Mouse (Mus musculus) heart, embryonic 13.5 days (tissue): ENCODE results near the gene Syt5. TPM values are rescaled to one million over a fixed set of nuclear protein-coding genes. Genes with fewer than 3 reads are reported as not detected.
"Not testable (repeated sequence)": the region's sequence is repeated elsewhere in the genome, so short reads cannot be mapped to it uniquely, and the experiment has no call there.

Experiments used
- ATAC-seq: fragments of 200-750 bp; cut with Nextera tagmentation; 2 replicates; pipeline ENCODE4 v1.8.0; 2017; ENCODE audit warnings: moderate TSS enrichment; ENCODE audit not compliant: insufficient number of reproducible peaks, low FRiP score, low TSS enrichment; ENCODE audit errors: extremely low read depth
- H3K27ac ChIP-seq: fragments of 300-500 bp; sonication (generic); replicated peaks from 2 replicates; pipeline ENCODE4 v1.5.1; 2015; ENCODE audit warnings: moderate library complexity, mild to moderate bottlenecking, inconsistent platforms
- H3K27me3 ChIP-seq: fragments of 300-500 bp; sonication (generic); replicated peaks from 2 replicates; pipeline ENCODE4 v1.6.1; 2015; ENCODE audit warnings: mild to moderate bottlenecking, inconsistent platforms
- H3K36me3 ChIP-seq: fragments of 300-500 bp; sonication (generic); 2 replicates; pipeline ENCODE4 v1.6.1; 2015; ENCODE audit warnings: mild to moderate bottlenecking, inconsistent platforms
- H3K4me1 ChIP-seq: fragments of 300-500 bp; sonication (generic); 2 replicates; pipeline ENCODE4 v1.6.1; 2015; ENCODE audit warnings: inconsistent platforms
- H3K4me2 ChIP-seq: fragments of 300-500 bp; sonication (generic); 2 replicates; pipeline ENCODE4 v1.6.1; 2015; ENCODE audit warnings: inconsistent platforms, mild to moderate bottlenecking, moderate library complexity
- H3K4me3 ChIP-seq: fragments of 300-500 bp; sonication (generic); 2 replicates; pipeline ENCODE4 v1.5.1; 2015; ENCODE audit warnings: moderate library complexity, mild to moderate bottlenecking, inconsistent platforms
- H3K9ac ChIP-seq: fragments of 300-500 bp; sonication (generic); 2 replicates; pipeline ENCODE4 v1.6.1; 2015; ENCODE audit warnings: inconsistent platforms, mild to moderate bottlenecking, moderate library complexity
- H3K9me3 ChIP-seq: fragments of 300-500 bp; sonication (generic); 2 replicates; pipeline ENCODE4 v1.6.1; 2016; ENCODE audit warnings: inconsistent platforms
- WGBS: fragments of 180-500 bp; shearing (Covaris S2); methylation state at CpG from one replicate; pipeline ENCODE4 v1.1.7; 2015; ENCODE audit warnings: mixed read lengths; 5-methylcytosine and 5-hydroxymethylcytosine counted together
- polyA plus RNA-seq: library from polyadenylated mRNA; unstranded; fragments of >200 nt; fragmentation: Nextera tagmentation; extraction: Ambion mirVana; gene quantifications from 2 replicates; pipeline ENCODE4 v1.2.1, GENCODE M21; 2015

Gene Syt5
- polyA plus RNA-seq, result 1.4 and 2.7 TPM in 2 replicates

DNA sequence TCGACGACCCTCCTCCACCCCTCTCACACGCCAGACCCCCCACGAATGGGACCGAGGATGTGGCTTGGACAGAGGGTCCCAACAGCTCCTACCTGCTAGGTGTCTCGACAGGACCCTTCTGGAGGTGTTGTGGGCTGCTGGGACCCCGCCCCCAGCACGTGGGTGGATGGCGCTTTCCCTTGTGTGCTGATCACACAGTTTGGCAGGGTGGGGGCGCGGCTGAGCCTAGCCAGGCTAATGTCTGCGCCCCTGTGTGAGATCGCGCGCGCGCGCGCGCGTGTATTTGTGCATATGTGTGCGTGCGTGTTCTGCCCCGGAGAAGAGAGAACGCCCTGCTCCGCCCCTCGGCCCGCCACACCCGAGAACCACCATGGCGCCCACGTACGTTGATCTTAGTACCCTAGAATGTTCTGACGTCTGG is at the start of gene Syt5:
TSS of gene Syt5 (minus strand) at position 321 of the 421 bp plus-strand sequence.
- H3K9ac ChIP-seq, result peak within 1 kb of the TSS; percentile 44
- H3K4me3 ChIP-seq, result peak within 1 kb of the TSS; percentile 40
- no peaks in the 10 kb centered on the region for H3K36me3 ChIP-seq
- WGBS, result 11% methylated on average over 33 of the region's 33 CpGs
- no peak for ATAC-seq
- H3K27me3 ChIP-seq, result peaks cover 42% of the 10 kb centered on the region
- H3K9me3 ChIP-seq, result no peaks in the 10 kb centered on the region
- peaks cover 12% of the 10 kb centered on the region for H3K4me1 ChIP-seq
- no peak within 1 kb of the TSS for H3K27ac ChIP-seq
- peak within 1 kb of the TSS; percentile 65 for H3K4me2 ChIP-seq

DNA sequence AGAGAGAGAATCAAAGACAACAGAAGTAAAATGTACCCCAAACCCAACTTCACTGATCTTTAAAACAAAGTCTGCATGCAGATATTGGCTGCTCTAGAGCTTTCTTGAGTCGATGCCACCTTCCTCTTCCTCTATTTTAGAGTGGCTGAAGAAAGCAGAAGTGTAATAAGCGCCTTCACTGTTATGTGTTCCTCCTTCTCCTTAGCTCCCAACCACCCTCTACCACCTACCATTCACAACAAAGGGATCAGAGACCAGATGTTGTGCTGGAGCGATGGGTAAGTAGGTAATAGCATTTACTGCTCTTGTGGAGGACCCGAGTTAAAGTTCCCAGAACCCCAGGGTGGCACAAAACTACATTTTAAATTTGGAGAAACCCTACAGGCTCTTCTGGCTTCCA is 49.7 kb upstream of the Syt5 start:
- not testable (repeated sequence) for H3K4me1 ChIP-seq, H3K9ac ChIP-seq, ATAC-seq, H3K4me3 ChIP-seq, H3K27me3 ChIP-seq, H3K36me3 ChIP-seq, H3K27ac ChIP-seq, H3K9me3 ChIP-seq, H3K4me2 ChIP-seq
- 58% methylated on average over 4 of the region's 4 CpGs for WGBS

DNA sequence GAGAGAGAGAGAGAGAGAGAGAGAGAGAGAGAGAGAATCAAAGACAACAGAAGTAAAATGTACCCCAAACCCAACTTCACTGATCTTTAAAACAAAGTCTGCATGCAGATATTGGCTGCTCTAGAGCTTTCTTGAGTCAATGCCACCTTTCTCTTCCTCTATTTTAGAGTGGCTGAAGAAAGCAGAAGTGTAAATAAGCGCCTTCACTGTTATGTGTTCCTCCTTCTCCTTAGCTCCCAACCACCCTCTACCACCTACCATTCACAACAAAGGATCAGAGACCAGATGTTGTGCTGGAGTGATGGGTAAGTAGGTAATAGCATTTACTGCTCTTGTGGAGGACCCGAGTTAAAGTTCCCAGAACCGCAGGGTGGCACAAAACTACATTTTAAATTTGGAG is 34.1 kb upstream of the Syt5 start:
- not testable (repeated sequence) for ATAC-seq, H3K27ac ChIP-seq, H3K27me3 ChIP-seq, H3K9ac ChIP-seq, H3K4me2 ChIP-seq, H3K4me1 ChIP-seq, H3K9me3 ChIP-seq, H3K4me3 ChIP-seq, H3K36me3 ChIP-seq
- 66% methylated on average over 3 of the region's 3 CpGs for WGBS

DNA sequence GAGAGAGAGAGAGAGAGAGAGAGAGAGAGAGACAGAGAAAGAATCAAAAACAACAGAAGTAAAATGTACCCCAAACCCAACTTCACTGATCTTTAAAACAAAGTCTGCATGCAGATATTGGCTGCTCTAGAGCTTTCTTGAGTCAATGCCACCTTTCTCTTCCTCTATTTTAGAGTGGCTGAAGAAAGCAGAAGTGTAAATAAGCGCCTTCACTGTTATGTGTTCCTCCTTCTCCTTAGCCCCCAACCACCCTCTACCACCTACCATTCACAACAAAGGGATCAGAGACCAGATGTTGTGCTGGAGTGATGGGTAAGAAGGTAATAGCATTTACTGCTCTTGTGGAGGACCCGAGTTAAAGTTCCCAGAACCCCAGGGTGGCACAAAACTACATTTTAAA is 25.0 kb upstream of the Syt5 start:
- H3K9me3 ChIP-seq, ATAC-seq, H3K4me3 ChIP-seq, H3K9ac ChIP-seq, H3K27ac ChIP-seq, H3K4me2 ChIP-seq, H3K4me1 ChIP-seq, H3K27me3 ChIP-seq, H3K36me3 ChIP-seq: not testable (repeated sequence)
- 61% methylated on average over 2 of the region's 2 CpGs for WGBS

DNA sequence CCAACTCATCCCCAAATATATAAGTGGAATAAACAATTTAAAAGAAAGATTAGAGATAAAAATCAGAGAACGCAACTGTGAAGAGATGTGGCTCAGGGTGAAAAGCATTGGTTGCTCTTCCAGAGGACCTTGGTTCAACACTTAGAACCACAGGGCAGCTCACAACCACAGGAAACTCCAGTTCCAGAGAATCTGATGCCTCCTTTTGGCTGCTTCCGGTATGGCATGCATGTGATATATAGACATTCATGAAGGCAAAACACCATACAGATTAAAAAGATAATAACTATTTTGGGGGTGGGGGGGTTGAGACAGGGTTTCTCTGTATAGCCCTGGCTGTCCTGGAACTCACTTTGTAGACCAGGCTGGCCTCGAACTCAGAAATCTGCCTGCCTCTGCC is 15.3 kb upstream of the Syt5 start:
- Histone ChIP-seq H3K27ac (no peak overlapping the region), H3K9ac (no peak overlapping the region), H3K27me3 (0 out of 2 replicates have a peak, but pooled peaks cover under 1% of the 10 kb centered on the region), H3K4me2 (no peak overlapping the region), H3K4me1 (no peaks in the 10 kb centered on the region), H3K4me3 (no peak overlapping the region), H3K9me3 (no peaks in the 10 kb centered on the region), H3K36me3 (no peaks in the 10 kb centered on the region)
- WGBS, result 89% methylated on average over 3 of the region's 3 CpGs
- no peak for ATAC-seq

DNA sequence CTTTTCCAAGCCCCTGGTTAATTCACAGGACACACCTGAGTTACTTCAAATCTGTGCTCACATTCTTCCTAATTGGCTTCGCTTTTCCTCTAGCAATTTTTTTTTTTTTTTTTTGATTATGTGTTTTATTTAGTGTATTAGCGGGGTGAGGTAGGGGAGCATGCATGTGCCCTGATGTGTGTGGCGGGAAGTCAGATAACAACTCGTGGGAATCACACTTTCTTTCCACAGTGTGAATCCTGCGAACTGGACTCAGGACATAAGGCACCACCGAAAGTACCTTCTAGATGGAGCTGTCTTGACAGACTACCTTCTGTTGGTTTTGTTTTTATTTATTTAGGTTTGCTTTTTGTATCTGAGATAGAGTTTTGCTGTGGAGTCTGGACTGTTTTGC is 9.8 kb upstream of the Syt5 start:
- Histone ChIP-seq H3K27ac (no peak overlapping the region), H3K4me1 (no peaks in the 10 kb centered on the region), H3K4me2 (no peak overlapping the region), H3K9ac (no peak overlapping the region), H3K4me3 (no peak overlapping the region), H3K9me3 (no peaks in the 10 kb centered on the region), H3K27me3 (peaks cover 33% of the 10 kb centered on the region), H3K36me3 (no peaks in the 10 kb centered on the region)
- 58% methylated on average over 6 of the region's 6 CpGs for WGBS
- ATAC-seq, result no peak

DNA sequence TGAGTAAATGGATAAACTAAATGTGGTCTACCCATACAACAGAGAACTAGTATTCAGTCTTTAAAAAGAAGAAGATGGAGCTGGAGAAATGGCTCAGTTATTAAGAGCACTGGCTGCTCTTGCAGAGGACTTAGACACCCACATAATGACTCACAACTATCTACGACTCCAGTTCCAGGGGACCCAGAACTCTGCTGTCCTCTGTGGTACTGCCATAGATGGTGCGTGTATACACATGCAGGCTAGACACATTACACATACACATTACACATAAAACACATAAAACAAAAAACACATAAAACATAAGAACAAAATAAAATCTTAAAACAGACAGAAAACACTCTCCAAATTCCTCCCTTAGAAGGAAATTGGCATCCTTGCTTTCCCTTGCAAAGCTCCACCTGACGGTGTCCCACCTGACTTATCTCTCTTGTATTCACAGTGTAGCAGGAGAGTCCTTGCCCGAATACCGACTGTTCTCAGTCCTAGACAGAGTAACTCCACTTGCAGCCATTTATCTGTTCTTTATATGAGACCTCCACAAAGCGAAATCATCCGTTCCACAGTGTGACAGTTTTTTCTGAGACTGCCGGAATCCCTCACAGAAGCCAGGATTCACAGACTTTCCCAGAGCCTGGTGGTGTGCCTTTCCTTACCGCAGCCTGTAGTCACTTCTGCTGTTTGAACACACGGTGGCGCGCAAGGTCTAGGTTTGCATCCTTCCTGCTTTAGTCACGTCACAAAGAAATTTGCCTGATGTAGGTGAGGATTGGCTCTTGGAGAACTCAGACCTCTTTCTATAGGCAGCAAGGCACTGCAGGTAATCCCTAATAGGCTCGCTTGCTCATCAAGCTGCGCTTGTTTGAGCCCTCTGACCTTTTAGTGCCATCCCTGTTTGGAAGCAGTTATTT is 9.2 kb upstream of the Syt5 start:
- 20% methylated on average over 15 of the region's 15 CpGs for WGBS
- H3K4me2 ChIP-seq, result no peak overlapping the region
- ATAC-seq, result no peak
- no peaks in the 10 kb centered on the region for H3K4me1 ChIP-seq
- peaks cover 33% of the 10 kb centered on the region for H3K27me3 ChIP-seq
- H3K36me3 ChIP-seq, result no peaks in the 10 kb centered on the region
- no peak overlapping the region for H3K27ac ChIP-seq
- H3K4me3 ChIP-seq, result no peak overlapping the region
- no peak overlapping the region for H3K9ac ChIP-seq
- no peaks in the 10 kb centered on the region for H3K9me3 ChIP-seq

DNA sequence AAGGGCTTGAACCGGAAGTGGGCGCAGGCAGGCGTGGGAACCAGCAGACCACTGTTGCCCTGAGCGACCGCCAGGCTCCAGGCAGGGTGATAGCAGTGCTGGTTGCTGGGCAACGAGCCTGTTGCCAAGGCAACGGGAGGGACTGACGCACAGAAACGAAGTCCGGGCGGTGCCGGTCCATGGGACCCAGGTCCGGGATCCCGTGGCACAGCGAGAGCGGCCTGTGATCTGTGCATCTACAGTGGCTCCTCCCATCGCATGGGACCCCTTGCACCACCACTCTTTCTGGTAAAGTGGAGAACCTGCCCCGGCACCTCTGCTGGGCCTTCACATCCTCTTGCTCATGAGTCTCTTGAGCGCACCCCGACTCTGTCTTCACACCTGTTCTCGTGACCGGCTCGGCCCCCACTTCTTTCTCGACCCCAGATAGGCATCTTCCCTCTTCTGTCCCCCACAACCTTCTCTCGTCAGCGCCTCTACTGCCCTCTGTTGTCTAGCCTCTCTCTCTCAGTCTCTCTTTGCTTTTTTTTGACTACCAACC is 680 bp downstream of the Syt5 start:
- Histone ChIP-seq H3K4me1 (peaks cover 12% of the 10 kb centered on the region), H3K9me3 (no peaks in the 10 kb centered on the region), H3K9ac (peak overlapping the region; percentile 3; the same call in 1 of the 2 replicates), H3K36me3 (no peaks in the 10 kb centered on the region), H3K4me2 (peak overlapping the region; percentile 65), H3K27ac (no peak overlapping the region), H3K27me3 (peaks cover 45% of the 10 kb centered on the region), H3K4me3 (peak overlapping the region; percentile 40)
- 2% methylated on average over 26 of the region's 26 CpGs for WGBS
- 0 out of 2 replicates have a peak, but pooled peaks have one; percentile 12 for ATAC-seq

DNA sequence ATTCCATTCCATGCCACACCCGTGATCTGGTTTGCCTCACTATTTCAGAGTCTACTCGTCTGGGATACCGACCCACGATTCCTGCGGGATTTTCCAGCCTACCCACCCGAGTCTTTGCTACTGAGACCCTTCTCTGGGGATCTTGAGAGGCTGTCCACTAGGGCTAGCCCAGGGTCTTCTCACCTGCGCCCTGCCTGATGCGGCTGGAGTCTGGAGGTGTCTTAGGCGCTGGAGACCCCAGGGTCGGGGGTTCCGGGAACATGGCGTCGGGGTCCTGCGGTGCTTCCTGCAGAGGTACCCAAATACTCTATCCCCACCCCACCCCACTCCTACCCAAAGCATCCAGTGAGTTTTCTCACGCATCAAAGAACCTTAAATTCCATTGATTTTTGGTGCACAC is 1.3 kb downstream of the Syt5 start:
- peaks cover 12% of the 10 kb centered on the region for H3K4me1 ChIP-seq
- WGBS, result 61% methylated on average over 15 of the region's 15 CpGs
- no peak overlapping the region for H3K9ac ChIP-seq
- H3K27ac ChIP-seq, result no peak overlapping the region
- peak overlapping the region; percentile 40 for H3K4me3 ChIP-seq
- no peaks in the 10 kb centered on the region for H3K9me3 ChIP-seq
- no peak for ATAC-seq
- H3K36me3 ChIP-seq, result no peaks in the 10 kb centered on the region
- H3K27me3 ChIP-seq, result peaks cover 45% of the 10 kb centered on the region
- H3K4me2 ChIP-seq, result peak overlapping the region; percentile 65; the same call in 1 of the 2 replicates

DNA sequence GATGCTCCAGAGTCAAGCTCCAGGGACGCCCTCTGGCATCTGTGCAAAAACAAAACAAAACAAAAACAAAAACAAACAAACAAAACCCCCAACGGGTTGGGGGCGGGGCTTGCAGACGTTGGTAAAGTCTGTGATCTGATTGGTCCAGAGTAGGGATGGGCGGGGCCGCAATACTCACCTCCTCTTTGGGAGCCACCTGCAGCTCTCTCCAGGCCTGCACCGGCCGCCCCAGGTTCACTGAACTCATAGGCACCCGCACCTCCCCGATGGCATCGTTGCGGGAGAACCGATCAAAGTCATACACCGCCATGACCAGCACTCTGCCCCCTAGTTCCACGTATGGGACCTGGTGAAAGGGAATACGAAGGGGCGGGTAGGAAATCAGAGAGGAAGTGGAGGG is 5.3 kb downstream of the Syt5 start:
- peak; percentile 69; the same call in 1 of the 2 replicates for ATAC-seq
- Histone ChIP-seq H3K4me3 (no peak overlapping the region), H3K9me3 (no peaks in the 10 kb centered on the region), H3K36me3 (no peaks in the 10 kb centered on the region), H3K27ac (no peak overlapping the region), H3K9ac (no peak overlapping the region), H3K4me1 (peaks cover 8% of the 10 kb centered on the region), H3K4me2 (no peak overlapping the region), H3K27me3 (peaks cover 37% of the 10 kb centered on the region)
- 26% methylated on average over 17 of the region's 17 CpGs for WGBS

DNA sequence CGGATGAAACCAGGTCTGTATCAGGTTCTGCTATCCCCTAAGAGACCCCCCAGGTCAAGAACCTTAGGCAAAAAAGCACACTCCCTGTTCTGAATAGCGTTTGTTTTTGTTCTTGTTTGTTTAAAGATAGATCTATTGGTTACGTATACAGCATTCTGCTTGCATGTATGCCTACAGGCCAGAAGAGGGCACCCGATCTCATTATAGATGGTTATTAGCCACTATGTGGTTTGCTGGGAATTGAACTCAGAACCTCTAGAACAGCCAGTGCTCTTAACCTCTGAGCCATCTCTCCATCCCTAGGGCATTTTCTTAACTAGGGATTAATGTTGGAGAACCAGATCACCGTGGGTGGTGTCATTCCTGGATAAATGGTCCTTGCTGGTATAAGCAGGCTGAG is 6.0 kb downstream of the Syt5 start:
- H3K4me2 ChIP-seq, result no peak overlapping the region
- WGBS, result 54% methylated on average over 5 of the region's 5 CpGs
- peaks cover 34% of the 10 kb centered on the region for H3K27me3 ChIP-seq
- H3K4me3 ChIP-seq, result no peak overlapping the region
- no peak overlapping the region for H3K27ac ChIP-seq
- no peaks in the 10 kb centered on the region for H3K9me3 ChIP-seq
- ATAC-seq, result no peak
- peaks cover 1% of the 10 kb centered on the region; the same call in 1 of the 2 replicates for H3K4me1 ChIP-seq
- no peaks in the 10 kb centered on the region for H3K36me3 ChIP-seq
- H3K9ac ChIP-seq, result no peak overlapping the region
